9 mouse cellular contexts compared by ENCODE assay signal in genomic region chr13:97234785-97235417, GRCm38 (mm10). TPM values are rescaled to one million over a fixed set of nuclear protein-coding genes. Genes with fewer than 3 reads are reported as not detected.
DNase-seq lines count a peak whose midpoint lies in the region; ATAC-seq and TF ChIP-seq lines count a peak whose summit lies in the region.
"Had no signal": no experiment of that assay in that cellular context is flagged by ENCODE, and none has a peak within 500 bp of the region (broad histone marks: within the 10 kb centered on the region; RNA-seq: fewer than 3 reads in every experiment).

No protein-coding gene starts in this region.

- 22% methylated on average over 17 of the region's 17 CpGs for WGBS in hindbrain, embryonic 12.5 days
- WGBS in lung, postnatal 0 days = 14% methylated on average over 17 of the region's 17 CpGs
- 24% methylated on average over 17 of the region's 17 CpGs for WGBS in thymus, adult 2 months

- ATAC-seq in hindbrain, embryonic 12.5 days (ENCODE audit: low FRiP score) = peak; percentile 62; the same call in 1 of the 2 replicates
- peak; percentile 66 for ATAC-seq in lung, postnatal 0 days

- peak; percentile 83 for TF ChIP-seq CTCF in lung, postnatal 0 days (IDR thresholded peaks at IDR 0.05)
- TF ChIP-seq CTCF in thymus, adult 2 months (IDR thresholded peaks at IDR 0.05; ENCODE audit: borderline replicate concordance, control insufficient read depth, extremely low read depth, insufficient read depth, low read length, poor library complexity) = no peak

- DNase-seq in MEL-GATA-1-ER (ENCODE audit: extremely low read depth, low read depth) = peak; percentile 61
- peak; percentile 73 for DNase-seq in cerebellum, adult 9-10 months
- DNase-seq in frontal cortex, postnatal 14 days (ENCODE audit: low spot score in 2 of 2) = peak; percentile 69 to 87
- DNase-seq in layer of hippocampus, postnatal 10 days (ENCODE audit: low spot score in 2 of 2) = peak; percentile 91 to 94
- peak; percentile 90 for DNase-seq in lung, postnatal 0 days (ENCODE audit: low spot score)
- peak; percentile 42 for DNase-seq in ovary, postnatal 10 days (ENCODE audit: low spot score)
- peak; percentile 85 for DNase-seq in thymus, adult 2 months

- TF ChIP-seq EP300 in lung, postnatal 0 days (IDR thresholded peaks at IDR 0.05) = no peak

- H3K36me3 ChIP-seq in hindbrain, embryonic 12.5 days = no peaks in the 10 kb centered on the region
- H3K36me3 ChIP-seq in lung, postnatal 0 days (ENCODE audit: insufficient read depth, low read length) = no peaks in the 10 kb centered on the region
- no peaks in the 10 kb centered on the region for H3K36me3 ChIP-seq in thymus, adult 2 months (ENCODE audit: control insufficient read depth, insufficient read depth, low read length)

- no peak for TF ChIP-seq POLR2A in thymus, adult 2 months (IDR thresholded peaks at IDR 0.05; ENCODE audit: control insufficient read depth, extremely low read depth, insufficient read depth, low read length, poor library complexity)

- H3K9ac ChIP-seq in hindbrain, embryonic 12.5 days = no peak overlapping the region
- H3K9ac ChIP-seq in lung, postnatal 0 days (replicated peaks; ENCODE audit: low read depth) = no peak overlapping the region

- peaks cover 20% of the 10 kb centered on the region for H3K4me1 ChIP-seq in hindbrain, embryonic 12.5 days
- H3K4me1 ChIP-seq in lung, postnatal 0 days (ENCODE audit: insufficient read depth, low read depth, low read length) = no peaks in the 10 kb centered on the region
- H3K4me1 ChIP-seq in thymus, adult 2 months (replicated peaks; ENCODE audit: control insufficient read depth, insufficient read depth, low read length) = peaks cover 5% of the 10 kb centered on the region; the same call in 1 of the 2 replicates

- peak overlapping the region; percentile 53 for H3K4me2 ChIP-seq in hindbrain, embryonic 12.5 days (replicated peaks)
- peak overlapping the region; percentile 37 for H3K4me2 ChIP-seq in lung, postnatal 0 days (replicated peaks; ENCODE audit: low read depth, low read length)

- H3K27ac ChIP-seq in hindbrain, embryonic 12.5 days = no peak overlapping the region
- no peak overlapping the region for H3K27ac ChIP-seq in lung, postnatal 0 days (ENCODE audit: low read length)
- no peak overlapping the region for H3K27ac ChIP-seq in thymus, adult 2 months (ENCODE audit: control insufficient read depth, insufficient read depth, low read length)
- H3K27ac ChIP-seq: macrophage had no signal

- no peaks in the 10 kb centered on the region for H3K27me3 ChIP-seq in hindbrain, embryonic 12.5 days
- H3K27me3 ChIP-seq in lung, postnatal 0 days (replicated peaks; ENCODE audit: insufficient read depth, low read length) = no peaks in the 10 kb centered on the region
- H3K27me3 ChIP-seq in thymus, adult 2 months (ENCODE audit: control insufficient read depth, insufficient read depth, low read length) = no peaks in the 10 kb centered on the region

- H3K4me3 ChIP-seq in hindbrain, embryonic 12.5 days = peak overlapping the region; percentile 27
- no peak overlapping the region for H3K4me3 ChIP-seq in lung, postnatal 0 days (ENCODE audit: low read depth, low read length)
- H3K4me3 ChIP-seq in thymus, adult 2 months (ENCODE audit: control insufficient read depth, insufficient read depth, low read length) = no peak overlapping the region

- H3K9me3 ChIP-seq in hindbrain, embryonic 12.5 days (replicated peaks) = no peaks in the 10 kb centered on the region
- no peaks in the 10 kb centered on the region for H3K9me3 ChIP-seq in lung, postnatal 0 days (ENCODE audit: low read length)

RNA-seq across cellular contexts. Expression of gene Enc1, which starts 6.0 kb away (rescaled TPM):
- polyA plus RNA-seq in hindbrain, embryonic 12.5 days (2016; fragmentation: Nextera tagmentation; extraction: Ambion mirVana) = 28.8 and 29.1 TPM in 2 replicates
- 100 to 1,000 TPM; 561 to 584 TPM for total RNA-seq in layer of hippocampus, postnatal 10 days (2021)
- polyA plus RNA-seq in lung, postnatal 0 days (2015; fragmentation: Nextera tagmentation; extraction: Ambion mirVana) = 2.6 and 4.0 TPM in 2 replicates
- 7.6 and 10.0 TPM in 2 replicates for polyA plus RNA-seq in thymus, adult 2 months (2012; rRNA removed)

RNA-seq across cellular contexts. Expression of gene Hexb, which starts 36.7 kb away (rescaled TPM):
- 25.8 and 29.3 TPM in 2 replicates for polyA plus RNA-seq in hindbrain, embryonic 12.5 days (2016; fragmentation: Nextera tagmentation; extraction: Ambion mirVana)
- 100 to 1,000 TPM in 1 of 2 experiments, 10 to 100 TPM in 1; 91.3 to 102 TPM for total RNA-seq in layer of hippocampus, postnatal 10 days (2021)
- polyA plus RNA-seq in lung, postnatal 0 days (2015; fragmentation: Nextera tagmentation; extraction: Ambion mirVana) = 23.6 and 26.6 TPM in 2 replicates
- polyA plus RNA-seq in thymus, adult 2 months (2012; rRNA removed) = 138 and 180 TPM in 2 replicates

Comparison
In these comparisons a context has a peak if more than half of its experiments do, and no peak if none do; other contexts are left out.
1. DNase-seq: peak in every context shown above with its lines; median percentile 92 in layer of hippocampus, postnatal 10 days; 90 in lung, postnatal 0 days; 85 in thymus, adult 2 months; 78 in frontal cortex, postnatal 14 days; 73 in cerebellum, adult 9-10 months; 61 in MEL-GATA-1-ER; 42 in ovary, postnatal 10 days.